Mouse (Mus musculus) E14TG2a.4 (cell line): Measurements from ENCODE around the gene Gm37240.

Experiments used
- CTCF ChIP-seq: conservative IDR thresholded peaks from 2 replicates; pipeline ENCODE4 v1.5.1; 2014; ENCODE audit warnings: low read length
- NANOG ChIP-seq: IDR thresholded peaks from 2 replicates; pipeline ENCODE4 v1.6.1; 2014; ENCODE audit warnings: borderline replicate concordance, low read length, mixed read lengths

GRCm38 (mm10) chr3:85634389-85635125 is 252.8 kb downstream of the Gm37240 start:
- TF ChIP-seq CTCF (no peak), NANOG (no peak)
